Mouse (Mus musculus): ENCODE data around the gene Bicra.

Gene Bicra

GRCm38 (mm10) chr7:15945721-15946536 lies 101.8 kb downstream of the Bicra start, which contains the start of gene Nop53:
TSS of gene Nop53 (minus strand) at chr7:15946074.
- DNase-seq (ENCODE audit: low spot score in 2 of 2), result peak; percentile 87 to 92

- DNase-seq (ENCODE audit: low spot score in 2 of 2), result no peak
Observed at GRCm38 (mm10) chr7:15945211-15945610, 102.5 kb downstream of the Bicra start.

GRCm38 (mm10) chr7:15944311-15944710 lies 103.4 kb downstream of the Bicra start:
- no peak for DNase-seq (ENCODE audit: low spot score in 2 of 2)

- DNase-seq (ENCODE audit: low spot score in 2 of 2), result no peak
Observed at GRCm38 (mm10) chr7:15938621-15939020, 109.1 kb downstream of the Bicra start.

- DNase-seq (ENCODE audit: low spot score in 2 of 2), result no peak
Observed at GRCm38 (mm10) chr7:15937491-15937890, 110.2 kb downstream of the Bicra start.

GRCm38 (mm10) chr7:15933437-15934359 lies 114.0 kb downstream of the Bicra start:
- DNase-seq (ENCODE audit: low spot score in 2 of 2), result no peak

- no peak for DNase-seq (ENCODE audit: low spot score in 2 of 2)
Observed at GRCm38 (mm10) chr7:15931635-15932034, 116.1 kb downstream of the Bicra start.

- DNase-seq (ENCODE audit: low spot score in 2 of 2), result no peak
Observed at GRCm38 (mm10) chr7:15930543-15930942, 117.2 kb downstream of the Bicra start.

- peak; percentile 49 to 57 for DNase-seq (ENCODE audit: low spot score in 2 of 2)
Observed at GRCm38 (mm10) chr7:15929910-15930309, 117.8 kb downstream of the Bicra start.

- peak; percentile 87 to 90 for DNase-seq (ENCODE audit: low spot score in 2 of 2)
Observed at GRCm38 (mm10) chr7:15922220-15922773, 125.4 kb downstream of the Bicra start, which contains the start of gene Selenow. TSS of gene Selenow (minus strand) at chr7:15922402.

GRCm38 (mm10) chr7:15921796-15922195 lies 125.9 kb downstream of the Bicra start:
- peak; percentile 60 to 67 for DNase-seq (ENCODE audit: low spot score in 2 of 2)

All from spleen, postnatal 36 days (tissue).